Mouse (Mus musculus) neutrophil, adult 59 days (primary cell): ENCODE data around the gene Xlr3b. TPM values are rescaled to one million over a fixed set of nuclear protein-coding genes. Genes with fewer than 3 reads are reported as not detected.

ENCODE experiments used
- total RNA-seq, 2 experiments: library from RNA; stranded (reverse); gene quantifications; 1 replicate in 1 of 2; 2 replicates in 1 of 2; pipeline ENCODE4 v1.2.4; 2023

Xlr3b gene
- total RNA-seq, result 1 to 10 TPM in 1 of 2 experiments, not detected in 1; 2.4 TPM

GRCm38 (mm10) chrX:73191934-73192333 is at the start of gene Xlr3b:
Gene Xlr3b (plus strand): TSS chrX:73192207.

GRCm38 (mm10) chrX:73148496-73148895 is 43.5 kb upstream of the Xlr3b start, which contains the start of gene Xlr5b:
Gene Xlr5b (plus strand): TSS chrX:73148796.

GRCm38 (mm10) chrX:73149350-73149749 is 42.7 kb upstream of the Xlr3b start, which contains the start of gene DXBay18:
Gene DXBay18 (minus strand): TSS chrX:73149450.

GRCm38 (mm10) chrX:73176889-73177288 is 15.1 kb upstream of the Xlr3b start, which contains the start of gene Spin2d:
Gene Spin2d (minus strand): TSS chrX:73176989.

GRCm38 (mm10) chrX:73213819-73214564 is 22.0 kb downstream of the Xlr3b start, which contains the start of gene Xlr4b:
Gene Xlr4b (plus strand): TSS chrX:73214333.

GRCm38 (mm10) chrX:73227914-73228605 is 36.1 kb downstream of the Xlr3b start, which contains the start of gene F8a:
Gene F8a (plus strand): TSS chrX:73228291.

GRCm38 (mm10) chrX:73242821-73243325 is 50.9 kb downstream of the Xlr3b start, which contains the start of gene Xlr4c:
Gene Xlr4c (minus strand): TSS chrX:73243130.

Other genes starting within 250 kb of the Xlr3b start
- gene Zfp185, start 204.9 kb upstream of the Xlr3b start, total RNA-seq, result not detected
- under 1 TPM; 0.60 to 0.80 TPM for gene Pnma5, start 155.1 kb upstream of the Xlr3b start, total RNA-seq
- not detected for gene Pnma3, start 127.4 kb upstream of the Xlr3b start, total RNA-seq
- gene Xlr4a, start 109.7 kb upstream of the Xlr3b start, total RNA-seq, result 1 to 10 TPM in 1 of 2 experiments, not detected in 1; 1.4 TPM
- gene Xlr3a, start 95.1 kb upstream of the Xlr3b start, total RNA-seq, result not detected
- gene Gm14685, start 75.2 kb upstream of the Xlr3b start, total RNA-seq, result under 1 TPM; 0.22 to 0.24 TPM
- not detected for gene Xlr5b, start 43.4 kb upstream of the Xlr3b start, total RNA-seq
- gene DXBay18, start 42.8 kb upstream of the Xlr3b start, total RNA-seq, result under 1 TPM in 1 of 2 experiments, not detected in 1; 0.16 TPM
- gene Spin2d, start 15.2 kb upstream of the Xlr3b start, total RNA-seq, result not detected
- gene Xlr4b, start 22.1 kb downstream of the Xlr3b start, total RNA-seq, result 1 to 10 TPM; 1.3 to 3.2 TPM
- gene F8a, start 36.1 kb downstream of the Xlr3b start, total RNA-seq, result 1 to 10 TPM; 3.5 to 4.2 TPM
- gene Xlr4c, start 50.9 kb downstream of the Xlr3b start, total RNA-seq, result 1 to 10 TPM in 1 of 2 experiments, under 1 TPM in 1; 0.49 to 3.8 TPM
- gene Xlr3c, start 73.2 kb downstream of the Xlr3b start, total RNA-seq, result not detected
- gene Xlr5a, start 100.8 kb downstream of the Xlr3b start, total RNA-seq, result not detected
- gene Xlr5c, start 100.8 kb downstream of the Xlr3b start, total RNA-seq, result not detected
- gene Gm45015, start 144.6 kb downstream of the Xlr3b start, total RNA-seq, result not detected
- 1 to 10 TPM; 7.2 to 8.5 TPM for gene Zfp275, start 150.4 kb downstream of the Xlr3b start, total RNA-seq
- not detected for gene Gm18336, start 206.5 kb downstream of the Xlr3b start, total RNA-seq
- not detected for gene Zfp92, start 218.9 kb downstream of the Xlr3b start, total RNA-seq
- not detected for gene Trex2, start 243.1 kb downstream of the Xlr3b start, total RNA-seq